Mouse (Mus musculus): ENCODE data around the gene Pde7b.

DNA sequence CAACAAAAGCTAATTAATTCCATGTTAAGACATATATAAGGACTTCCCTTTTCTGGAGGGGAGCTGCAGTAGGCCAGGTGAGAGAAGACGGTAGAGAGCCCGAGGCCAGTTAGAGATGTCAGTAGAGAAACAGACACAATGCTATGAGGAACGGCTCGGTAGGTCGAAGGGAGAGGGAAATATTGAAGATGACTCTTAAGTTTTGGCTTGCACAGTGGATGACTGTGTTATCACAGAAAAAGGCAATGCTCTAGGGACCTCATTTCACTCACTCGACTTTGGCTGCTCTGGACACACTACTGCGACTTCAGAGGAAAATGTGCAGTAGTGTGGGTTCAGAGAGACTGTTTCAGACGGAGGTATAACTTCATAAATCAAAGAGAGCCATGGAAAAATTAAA, 234.6 kb downstream of the Pde7b start:
- TF ChIP-seq CTCF (IDR thresholded peaks at IDR 0.05; ENCODE audit: insufficient read depth, low read length) (no peak), POLR2A (IDR thresholded peaks at IDR 0.05; ENCODE audit: borderline replicate concordance, extremely low read depth, low read depth, low read length) (no peak)

Data from lung, adult 2 months (tissue).